Mouse (Mus musculus): ENCODE results near the gene Gm13124.
A peak's percentile ranks its signal among the peaks of the same experiment; 100 is the strongest.
"Not testable (repeated sequence)": the region's sequence is repeated elsewhere in the genome, so short reads cannot be mapped to it uniquely, and the experiment has no call there.

The Gm13124 gene

GRCm38 (mm10) chr4:144565034-144565433 is at the start of gene Gm13124:
TSS of gene Gm13124 (minus strand) at chr4:144565134.
- no peak for DNase-seq (ENCODE audit: inconsistent ontology term)

- DNase-seq (ENCODE audit: inconsistent ontology term), result no peak
Measured at GRCm38 (mm10) chr4:144614586-144614985, 49.7 kb upstream of the Gm13124 start.

DNA sequence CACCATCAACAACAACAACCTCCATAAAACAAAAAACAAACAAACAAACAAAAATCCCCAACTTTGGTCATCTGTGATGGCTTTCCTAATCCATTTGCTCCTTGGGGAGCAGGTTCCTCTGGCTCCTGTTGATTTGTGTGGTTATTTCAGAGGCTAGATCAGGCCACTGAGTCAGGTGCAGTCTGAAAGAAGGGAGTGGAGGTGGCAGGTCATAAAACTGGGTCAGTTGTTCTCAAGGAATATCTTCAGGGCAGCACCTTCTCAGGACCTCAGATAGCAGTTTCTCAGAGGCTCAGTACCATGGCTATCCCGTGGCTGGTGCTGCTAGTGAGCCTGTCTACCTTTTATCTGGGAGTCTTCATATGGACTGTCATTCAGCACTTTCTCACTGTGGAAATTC is 48.5 kb upstream of the Gm13124 start, which contains the start of gene Aadacl4:
Gene Aadacl4 (plus strand): TSS at position 301 of the 400 bp plus-strand sequence.
- no peak for DNase-seq (ENCODE audit: inconsistent ontology term)

DNA sequence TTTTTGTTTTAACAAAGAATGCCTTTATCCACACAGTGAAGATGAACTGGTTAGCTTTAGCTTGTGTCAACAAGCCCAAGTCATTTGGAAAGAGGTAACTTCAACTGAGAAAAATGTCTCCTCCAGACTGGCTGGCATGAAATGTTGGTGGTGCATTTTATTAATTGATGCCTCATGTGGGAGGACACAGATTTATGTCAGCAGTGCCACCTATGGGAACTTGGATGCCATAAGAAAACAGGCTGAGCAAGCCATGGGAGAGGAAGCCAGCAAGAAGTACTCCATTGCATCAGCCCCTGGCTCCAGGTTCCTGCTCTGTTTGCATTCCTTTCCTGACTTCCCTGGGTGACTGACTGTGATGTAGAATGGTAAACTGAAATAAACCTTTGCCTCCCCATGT is 27.9 kb upstream of the Gm13124 start:
- no peak for DNase-seq (ENCODE audit: inconsistent ontology term)

DNA sequence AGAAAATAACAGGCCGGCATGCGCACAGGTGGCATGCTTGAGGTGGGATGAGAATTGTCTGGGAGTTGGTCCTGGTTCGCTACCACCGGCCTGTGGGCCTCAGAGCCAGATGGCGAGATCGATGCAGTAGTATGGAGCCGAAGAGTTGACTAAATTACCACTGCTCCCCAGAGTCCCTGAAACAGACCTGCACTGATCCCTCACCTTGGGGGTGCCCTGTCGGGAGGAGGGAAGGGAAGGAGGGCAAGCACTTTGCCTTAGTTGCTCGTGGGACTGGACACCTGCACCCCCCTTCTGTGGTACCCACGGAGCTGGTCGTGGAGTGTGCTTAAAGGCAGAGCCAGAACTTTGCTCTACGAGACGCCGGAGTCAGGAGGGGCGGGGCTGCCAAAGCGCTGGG is 21.3 kb upstream of the Gm13124 start:
- DNase-seq (ENCODE audit: inconsistent ontology term), result not testable (repeated sequence)

DNA sequence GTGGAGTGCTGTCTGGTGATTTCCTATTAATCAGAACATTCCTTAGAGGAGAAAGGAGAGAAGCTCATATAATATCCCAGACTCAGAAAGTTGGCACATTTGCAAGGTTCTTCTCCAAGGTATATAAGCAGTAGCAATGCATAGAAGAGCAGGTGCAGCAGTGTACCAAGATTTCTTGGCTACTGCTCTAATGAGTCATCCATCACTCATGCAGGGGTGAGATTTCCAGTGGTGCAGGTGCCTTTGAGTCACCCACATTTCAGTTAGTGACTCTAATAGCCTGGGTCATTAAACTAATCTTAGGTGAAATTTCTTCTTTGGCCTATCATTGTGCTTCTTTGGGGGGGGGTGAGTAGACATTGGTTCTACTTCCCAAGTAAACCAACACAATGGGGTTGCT is 2.8 kb upstream of the Gm13124 start:
- DNase-seq (ENCODE audit: inconsistent ontology term), result no peak

GRCm38 (mm10) chr4:144561205-144561604 is 3.7 kb downstream of the Gm13124 start:
- peak; percentile 7 for DNase-seq (ENCODE audit: inconsistent ontology term)

DNA sequence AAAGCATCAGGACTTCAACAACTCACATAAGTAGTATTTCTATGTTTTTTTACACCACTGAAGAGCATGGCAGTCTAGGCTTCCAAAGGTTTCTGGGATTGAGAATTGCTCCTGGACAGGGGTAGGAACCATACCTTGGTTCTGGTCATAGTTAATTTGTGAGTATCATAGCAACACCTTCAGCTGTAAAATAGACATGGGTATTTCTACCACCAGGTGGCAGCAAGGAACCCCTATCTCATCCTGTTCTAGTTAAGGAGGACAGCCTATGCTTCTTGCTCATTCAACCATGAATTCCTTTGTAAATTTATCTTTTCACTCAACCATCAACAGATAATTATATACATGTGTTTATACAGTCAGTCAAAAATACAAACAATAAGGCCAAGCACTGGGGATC is 5.1 kb downstream of the Gm13124 start:
- no peak for DNase-seq (ENCODE audit: inconsistent ontology term)

DNA sequence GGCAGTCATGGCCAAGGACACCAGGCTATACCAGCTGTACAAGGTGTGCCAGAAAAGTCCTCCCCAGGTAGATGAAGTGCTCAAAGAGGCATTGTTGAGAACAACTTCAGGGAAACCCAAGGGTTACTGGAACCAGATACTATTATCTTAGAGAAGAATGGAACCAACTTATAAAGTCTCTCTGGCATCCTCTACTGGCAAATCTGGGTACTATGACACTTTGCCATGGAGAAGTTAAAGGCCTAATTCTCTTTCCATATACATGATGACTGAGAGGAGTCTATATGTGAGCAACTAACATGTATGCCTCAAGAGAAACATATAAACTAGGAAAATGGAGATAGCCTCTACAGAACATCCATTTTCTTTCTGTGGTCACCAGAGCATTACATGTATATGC is 13.8 kb downstream of the Gm13124 start:
- DNase-seq (ENCODE audit: inconsistent ontology term), result no peak

- DNase-seq (ENCODE audit: inconsistent ontology term), result not testable (repeated sequence)
Measured at GRCm38 (mm10) chr4:144545339-144545738, 19.6 kb downstream of the Gm13124 start.

- no peak for DNase-seq (ENCODE audit: inconsistent ontology term)
Measured at GRCm38 (mm10) chr4:144544689-144545088, 20.2 kb downstream of the Gm13124 start.

- no peak for DNase-seq (ENCODE audit: inconsistent ontology term)
Measured at GRCm38 (mm10) chr4:144519522-144519921, 45.4 kb downstream of the Gm13124 start, which contains the start of gene 9430007A20Rik. TSS of gene 9430007A20Rik (plus strand) at chr4:144519822.

GRCm38 (mm10) chr4:144506518-144506917 is 58.4 kb downstream of the Gm13124 start:
- DNase-seq (ENCODE audit: inconsistent ontology term), result no peak

Measured in Muller cell, postnatal 12 days (primary cell).